Mouse (Mus musculus): Measurements from ENCODE around the gene Cyp4f13.

Cyp4f13 gene

DNA sequence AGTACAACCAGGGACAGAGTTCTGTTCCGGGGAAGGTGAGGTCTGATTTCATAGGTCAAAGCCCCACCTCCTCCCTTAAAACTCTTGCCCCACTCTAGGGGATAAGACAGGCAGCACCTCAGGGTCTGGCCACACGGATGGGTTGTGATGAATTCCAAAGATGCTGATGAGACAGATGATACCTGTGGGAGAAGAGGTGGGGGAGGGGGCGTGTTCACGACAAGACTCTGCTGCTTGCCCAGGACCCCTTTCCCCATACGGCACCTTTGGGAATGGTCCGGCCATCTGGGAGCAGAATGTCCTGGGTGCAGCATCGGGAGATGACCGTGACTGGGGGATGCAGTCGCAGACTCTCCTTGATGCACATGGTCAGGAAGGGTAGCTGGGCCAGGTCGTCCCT is 41.0 kb downstream of the Cyp4f13 start:
- no peak for DNase-seq (ENCODE audit: extremely low spot score, low read depth, low spot score)

DNA sequence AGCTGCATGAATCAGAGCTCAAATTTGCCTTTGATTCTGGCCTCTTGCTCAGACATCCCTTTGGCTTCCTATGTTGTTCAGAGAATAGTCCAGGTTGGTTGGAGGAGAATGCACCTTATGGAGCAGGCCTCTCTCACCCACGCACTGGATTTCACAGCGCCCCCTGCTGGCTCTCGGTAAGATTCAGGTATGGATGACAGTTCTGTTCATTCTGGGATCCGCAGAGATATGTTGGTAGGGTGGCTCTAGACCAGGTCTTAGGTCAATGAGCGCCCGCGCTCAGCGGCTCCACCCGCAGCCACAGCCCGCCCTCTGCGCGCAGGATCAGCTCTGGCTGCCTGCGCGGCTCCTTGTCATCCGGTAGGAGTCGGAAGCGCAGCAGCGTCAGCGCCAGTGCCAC is 42.0 kb downstream of the Cyp4f13 start:
- DNase-seq (ENCODE audit: extremely low spot score, low read depth, low spot score), result no peak

DNA sequence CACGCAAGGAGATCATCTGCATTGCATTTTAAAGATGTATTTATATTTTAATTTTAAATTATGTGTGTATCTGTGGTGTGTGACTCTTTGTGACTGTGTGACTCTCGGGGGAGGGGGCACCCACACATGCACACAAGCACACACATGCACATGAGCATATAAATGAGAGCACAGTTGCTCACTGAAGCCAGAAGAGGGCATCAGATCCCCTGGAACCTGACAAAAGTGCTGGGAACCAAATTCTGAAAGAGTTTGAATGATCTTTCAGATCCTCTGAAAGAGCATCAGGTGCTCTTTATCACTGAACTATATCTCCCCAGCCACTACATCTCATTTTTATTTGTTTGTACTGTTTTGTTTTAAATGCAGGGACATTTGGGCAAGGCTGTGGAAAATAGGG is 42.8 kb downstream of the Cyp4f13 start:
- DNase-seq (ENCODE audit: extremely low spot score, low read depth, low spot score), result no peak

DNA sequence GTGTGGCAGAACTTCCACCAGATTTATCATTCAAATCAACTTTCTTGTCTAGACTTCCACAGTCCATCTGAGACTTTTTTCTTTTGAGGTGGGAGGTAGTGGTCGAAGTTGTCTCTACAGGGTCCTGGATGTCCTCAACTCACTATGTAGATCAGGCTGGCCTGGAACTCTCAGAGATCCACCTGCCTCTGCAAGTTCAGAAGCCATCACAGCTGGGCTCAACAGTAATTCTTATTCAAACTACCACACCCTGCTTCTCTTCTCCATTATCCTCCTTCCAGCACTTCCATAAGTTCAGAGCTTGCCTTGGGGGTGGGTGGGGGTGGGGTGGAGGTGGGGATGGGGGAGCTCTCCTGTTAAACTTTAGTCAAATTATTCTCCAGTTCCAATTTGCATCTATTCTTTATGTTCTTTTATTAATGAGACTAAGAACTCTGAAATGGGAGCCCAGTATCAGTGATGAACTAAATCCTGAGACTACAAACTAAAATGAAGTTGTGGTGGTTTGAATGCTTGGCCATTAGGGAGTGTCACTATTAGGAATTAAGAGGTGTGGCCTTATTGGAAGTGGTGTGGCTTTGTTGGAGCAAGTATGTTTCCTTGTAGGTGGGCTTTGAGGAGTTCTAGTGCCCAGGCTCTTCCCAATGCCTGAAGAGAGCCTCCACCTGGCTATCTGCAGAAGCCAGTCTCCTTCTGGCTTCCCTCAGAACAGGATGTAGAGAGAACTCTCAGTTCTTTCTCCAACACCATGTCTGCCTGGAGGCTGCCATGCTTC is 45.3 kb downstream of the Cyp4f13 start:
- no peak for DNase-seq (ENCODE audit: extremely low spot score, low read depth, low spot score)

DNA sequence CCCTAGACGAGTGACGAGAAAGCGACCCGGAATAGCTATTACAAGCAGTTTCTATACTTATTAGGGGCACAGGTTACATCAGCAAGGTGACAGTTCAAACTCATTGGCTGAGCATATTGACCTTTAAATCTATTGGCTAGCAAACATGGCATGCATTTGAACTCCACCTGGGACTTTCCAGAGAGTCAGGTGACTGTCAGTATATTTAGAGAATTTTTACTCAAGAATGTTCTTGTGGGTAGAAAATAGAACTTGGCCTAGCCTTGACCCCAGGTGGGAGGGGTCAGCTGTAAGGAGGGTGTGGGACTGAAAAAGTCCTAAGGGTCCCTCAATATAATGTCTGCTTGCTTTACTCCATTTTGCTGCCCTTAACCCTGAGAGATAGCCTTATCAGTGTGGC is 51.8 kb downstream of the Cyp4f13 start:
- DNase-seq (ENCODE audit: extremely low spot score, low read depth, low spot score), result no peak

DNA sequence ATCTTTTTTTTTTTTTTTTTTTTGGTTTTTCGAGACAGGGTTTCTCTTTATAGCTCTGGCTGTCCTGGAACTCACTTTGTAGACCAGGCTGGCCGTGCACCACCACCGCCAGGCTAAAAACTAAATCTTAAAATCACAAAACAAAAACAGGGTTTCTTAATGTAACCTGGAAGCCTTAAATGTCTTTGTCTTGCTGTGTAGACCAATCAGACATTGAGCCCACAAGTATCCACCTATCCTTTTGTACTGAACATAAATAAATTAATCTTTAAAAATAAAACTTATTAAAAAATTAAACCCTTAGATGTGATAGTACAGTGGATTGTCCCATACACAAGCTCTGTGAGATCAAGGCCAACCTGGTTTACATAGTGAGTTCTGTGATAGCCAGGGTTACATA is 53.3 kb downstream of the Cyp4f13 start:
- no peak for DNase-seq (ENCODE audit: extremely low spot score, low read depth, low spot score)

DNA sequence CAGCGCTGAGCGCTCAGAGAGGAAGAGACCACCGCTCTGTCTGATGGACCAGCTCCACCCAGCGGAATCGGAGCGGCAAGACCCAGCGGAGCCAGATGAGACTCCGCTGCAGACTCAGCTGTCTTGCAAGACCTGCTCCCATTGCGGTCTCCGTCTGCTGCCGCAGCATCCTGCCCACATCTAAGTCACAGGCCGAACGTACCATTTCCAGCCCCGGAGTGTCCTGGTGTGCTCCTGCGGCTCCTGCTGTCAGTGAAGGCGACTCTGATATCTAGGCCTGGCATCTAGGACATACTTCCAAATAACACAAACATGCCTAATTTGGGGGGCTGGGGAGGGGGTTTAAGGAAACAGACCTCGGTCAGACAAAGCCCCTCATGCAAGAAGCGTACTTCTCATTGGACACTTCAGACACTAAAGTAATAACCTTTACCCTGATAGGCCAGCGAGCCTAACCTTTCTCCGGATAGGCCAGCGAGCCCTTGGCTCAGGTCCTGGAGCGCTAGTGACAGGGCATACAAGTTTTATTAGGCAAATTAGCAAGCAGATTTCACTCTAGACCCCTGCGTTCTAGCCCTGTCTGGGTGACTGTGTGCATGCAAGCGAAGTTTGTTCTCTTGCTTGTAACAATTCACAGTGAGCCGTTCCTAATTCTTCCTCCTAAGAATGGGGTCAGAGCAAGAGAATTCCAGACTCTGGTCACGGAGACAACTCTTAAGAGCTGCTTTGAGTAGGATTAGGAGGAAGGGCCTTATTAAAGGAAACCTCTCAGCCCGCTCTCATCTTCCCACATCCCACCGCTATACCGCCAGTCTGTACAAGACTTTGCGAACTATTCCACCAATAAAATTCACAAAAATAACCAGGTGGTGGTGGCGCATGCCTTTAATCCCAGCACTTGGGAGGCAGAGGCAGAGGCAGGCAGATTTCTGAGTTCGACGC is 55.7 kb downstream of the Cyp4f13 start, which contains the start of gene Zfp870:
TSS of gene Zfp870 (minus strand) at position 404 of the 942 bp plus-strand sequence.
- peak; percentile 96 for DNase-seq (ENCODE audit: extremely low spot score, low read depth, low spot score)

DNA sequence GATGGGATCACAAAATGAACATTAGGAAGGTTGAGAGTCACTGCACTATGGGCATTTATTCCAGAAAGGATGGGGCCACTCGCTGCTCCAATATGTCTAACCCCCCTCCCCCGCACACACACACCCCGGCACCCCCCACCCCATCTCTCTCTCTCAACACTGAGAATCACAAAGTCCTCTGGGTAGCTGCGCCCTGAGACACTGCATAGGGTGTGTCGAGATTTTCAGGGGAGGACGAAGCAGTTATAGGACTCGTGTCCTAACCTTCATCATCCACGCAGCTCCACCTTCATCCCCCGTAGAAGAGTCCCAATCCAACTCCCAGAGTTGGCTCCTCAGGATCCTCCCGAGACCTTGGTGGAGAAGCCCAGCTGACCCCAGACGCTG is 56.4 kb downstream of the Cyp4f13 start:
- no peak for DNase-seq (ENCODE audit: extremely low spot score, low read depth, low spot score)

DNA sequence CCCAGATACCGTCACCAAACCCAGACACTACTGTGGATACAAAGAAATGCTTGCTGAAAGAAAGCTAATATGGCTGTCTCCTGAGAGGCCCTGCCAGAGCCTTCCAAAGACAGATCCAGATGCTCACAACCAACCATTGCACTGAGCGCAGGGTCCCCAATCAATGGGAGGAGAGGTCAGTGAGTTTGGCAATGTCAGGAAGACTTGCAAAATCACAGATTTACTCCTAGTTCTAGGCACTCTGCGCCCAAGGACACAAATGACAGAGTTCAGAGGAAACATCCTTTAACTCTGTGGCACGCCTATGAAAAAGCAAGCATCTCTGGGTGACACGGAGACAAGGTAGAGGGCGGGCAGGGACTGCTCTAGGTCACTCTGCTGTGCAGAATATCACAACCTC is 57.6 kb downstream of the Cyp4f13 start:
- no peak for DNase-seq (ENCODE audit: extremely low spot score, low read depth, low spot score)

DNA sequence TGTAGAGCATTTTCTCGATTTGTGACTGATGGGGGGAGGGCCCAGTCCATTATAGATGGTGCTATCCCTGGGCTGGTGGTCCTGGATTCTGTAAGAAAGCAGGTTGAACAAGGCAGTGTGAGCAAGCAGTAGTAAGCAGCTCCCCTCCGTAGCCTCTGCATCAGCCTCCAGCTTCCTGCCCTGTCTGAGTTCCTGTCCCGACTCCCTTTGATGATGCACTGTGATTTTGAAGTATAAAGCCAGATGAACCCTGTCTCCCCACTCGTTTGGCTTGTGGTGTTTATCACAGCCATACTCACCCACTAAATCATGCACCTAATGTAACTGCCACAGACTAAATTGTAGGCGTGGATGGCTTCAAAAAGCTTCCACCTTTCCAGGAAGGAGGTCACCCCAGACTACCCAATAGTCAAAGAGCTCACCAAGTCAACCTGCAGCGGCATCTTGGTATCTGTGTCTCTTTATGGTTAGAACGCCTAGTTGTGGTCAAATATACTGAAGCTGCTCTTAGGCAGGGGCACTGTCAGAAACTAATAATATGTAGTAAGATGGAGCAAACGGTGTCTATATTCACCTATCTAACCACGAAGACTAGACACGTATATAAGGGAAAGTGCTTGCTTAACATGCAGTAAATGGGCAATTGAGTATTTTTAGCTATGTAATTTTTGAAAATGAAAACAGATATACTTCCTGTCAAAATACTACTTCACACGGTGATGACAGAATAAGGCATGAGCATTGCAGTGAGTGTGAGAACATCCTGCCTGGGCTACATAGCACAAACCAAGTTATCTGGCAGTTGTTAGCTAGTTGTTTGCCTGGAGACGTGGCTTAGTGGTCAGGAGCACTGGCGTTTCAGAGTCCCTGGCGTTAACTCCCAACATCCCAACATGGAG is 66.6 kb downstream of the Cyp4f13 start:
- DNase-seq (ENCODE audit: extremely low spot score, low read depth, low spot score), result no peak

DNA sequence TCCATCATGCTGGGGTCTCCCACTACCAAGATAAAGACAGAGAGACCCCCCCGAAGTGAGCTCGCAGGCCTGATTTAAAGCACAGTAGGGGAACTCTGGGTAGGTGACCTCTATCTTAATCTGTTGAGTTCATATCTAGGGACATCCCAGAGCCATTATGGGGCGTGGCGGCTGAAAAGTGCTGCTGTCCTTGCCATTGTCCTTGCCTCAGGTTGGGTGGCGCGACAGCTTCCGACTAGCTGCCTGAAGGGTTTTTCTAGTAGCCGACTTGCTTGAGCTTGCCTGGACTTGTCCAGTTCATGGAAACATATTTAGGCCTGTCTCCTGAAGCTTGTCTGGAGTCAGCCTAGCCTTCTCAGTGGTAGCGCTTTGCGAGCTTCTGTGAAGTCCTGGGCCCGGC is 68.4 kb downstream of the Cyp4f13 start:
- no peak for DNase-seq (ENCODE audit: extremely low spot score, low read depth, low spot score)

DNA sequence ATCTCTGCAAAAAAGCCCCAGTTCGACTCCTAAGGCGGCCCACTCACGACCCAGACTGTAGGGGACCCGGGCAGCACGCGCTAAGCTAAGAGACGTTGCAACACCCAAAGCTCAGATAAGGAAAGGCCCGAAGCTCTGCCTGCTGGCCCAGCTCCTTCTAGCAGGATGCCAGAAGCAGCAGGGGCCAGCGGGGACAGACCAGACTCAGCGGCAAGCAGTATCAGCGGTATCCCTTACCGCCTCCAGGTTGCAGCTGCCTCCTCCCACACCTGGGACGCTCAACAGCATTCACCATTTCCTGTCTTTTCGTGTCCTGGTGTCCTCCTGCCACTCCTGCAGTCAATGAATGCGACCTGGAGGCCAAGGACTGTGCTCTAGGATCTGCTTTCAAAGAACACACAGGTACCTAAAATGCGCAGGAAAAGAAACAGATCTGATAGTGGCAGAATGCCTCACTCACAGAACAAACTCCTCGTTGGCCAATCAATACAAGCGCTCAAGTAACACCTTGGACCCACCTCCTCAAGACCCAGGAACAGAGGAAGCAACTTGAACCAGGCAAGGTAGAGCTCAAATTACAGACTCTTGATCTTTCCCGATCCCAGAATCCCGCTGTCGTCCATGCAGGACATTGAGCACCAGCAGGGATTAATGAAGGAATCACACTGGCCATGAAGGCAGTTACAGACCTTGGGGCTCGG is 69.6 kb downstream of the Cyp4f13 start:
- DNase-seq (ENCODE audit: extremely low spot score, low read depth, low spot score), result peak; percentile 20

Data from hindlimb bud, embryonic 11.5 days (tissue).